Mouse (Mus musculus): Measurements from ENCODE around the gene Cftr. TPM values are rescaled to one million over a fixed set of nuclear protein-coding genes. Genes with fewer than 3 reads are reported as not detected.

The Cftr gene
- under 1 TPM; 0.60 to 0.95 TPM for total RNA-seq (2021)

DNA sequence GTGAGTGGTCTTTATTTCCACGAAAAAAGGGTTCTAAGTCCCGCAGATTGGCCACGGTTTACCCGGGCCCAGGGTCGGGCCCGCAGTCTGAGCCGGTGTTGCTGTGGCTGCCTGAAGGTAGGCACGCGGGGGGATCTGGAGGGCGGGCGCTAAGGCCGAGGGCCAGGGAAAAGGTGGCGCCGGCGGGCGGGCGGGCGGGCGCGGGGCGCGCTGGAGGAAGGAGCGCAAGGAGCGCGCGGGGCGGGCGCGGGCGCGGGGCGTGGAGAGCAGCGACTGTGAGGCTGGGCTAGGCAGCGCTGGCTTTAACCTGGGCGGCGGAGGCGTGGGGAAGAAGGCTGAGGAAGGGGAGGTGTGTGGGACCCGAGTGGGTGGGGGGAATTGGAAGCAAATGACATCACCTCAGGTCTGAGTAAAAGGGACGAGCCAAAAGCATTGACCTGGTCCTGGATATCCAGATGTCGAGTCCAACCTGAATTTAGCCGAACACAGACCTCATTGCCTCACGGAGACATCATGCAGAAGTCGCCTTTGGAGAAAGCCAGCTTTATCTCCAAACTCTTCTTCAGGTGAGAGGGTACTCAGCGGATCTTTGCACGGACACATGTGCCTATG lies at the start of gene Cftr:
Gene Cftr (plus strand): TSS at position 377 of the 612 bp plus-strand sequence.
- DNase-seq (ENCODE audit: extremely low spot score in 1 of 2, low spot score in 2 of 2), result peak in 1 of 2 experiments; percentile 30
- intact Hi-C loops (cut with DNase I), result no loop called here

DNA sequence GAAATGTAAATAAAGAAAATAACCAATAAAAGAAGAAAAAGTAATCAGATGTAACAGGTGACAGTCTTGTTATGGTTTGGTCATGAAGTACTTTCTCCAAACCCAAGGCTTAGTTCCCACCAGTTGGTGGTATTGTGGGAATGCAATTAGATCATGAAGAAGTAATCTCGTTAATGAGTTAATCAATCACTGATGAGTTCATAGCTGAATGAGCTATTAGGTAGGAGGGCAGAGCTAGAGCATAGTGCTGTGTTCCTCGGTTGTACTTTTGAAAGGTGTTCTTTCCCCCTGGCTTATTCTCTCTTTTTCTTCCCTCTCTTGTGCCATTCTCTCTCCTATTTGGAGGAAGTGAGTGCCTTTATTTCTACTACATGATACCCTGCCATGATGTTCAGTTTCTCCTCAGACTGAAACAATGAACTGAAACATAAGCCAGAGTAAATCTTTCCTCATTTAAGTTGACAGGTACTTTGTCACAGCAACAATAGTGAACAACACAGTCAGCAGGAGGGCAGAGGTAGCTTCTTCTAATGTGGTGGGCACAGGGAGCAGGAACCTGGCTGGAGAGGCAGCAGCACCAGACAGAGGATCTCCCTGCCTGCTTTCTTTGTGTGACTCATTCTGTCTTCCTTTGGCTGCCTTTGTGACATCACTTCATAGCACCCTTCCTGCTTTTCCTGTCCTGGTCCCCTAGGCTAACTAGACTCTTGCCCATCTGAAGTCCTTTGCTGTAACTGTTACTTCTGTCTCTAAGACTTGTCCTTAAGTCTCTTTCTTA lies 43.1 kb upstream of the Cftr start:
- intact Hi-C loops (cut with DNase I), result no loop called here
- DNase-seq (ENCODE audit: extremely low spot score in 1 of 2, low spot score in 2 of 2), result no peak

DNA sequence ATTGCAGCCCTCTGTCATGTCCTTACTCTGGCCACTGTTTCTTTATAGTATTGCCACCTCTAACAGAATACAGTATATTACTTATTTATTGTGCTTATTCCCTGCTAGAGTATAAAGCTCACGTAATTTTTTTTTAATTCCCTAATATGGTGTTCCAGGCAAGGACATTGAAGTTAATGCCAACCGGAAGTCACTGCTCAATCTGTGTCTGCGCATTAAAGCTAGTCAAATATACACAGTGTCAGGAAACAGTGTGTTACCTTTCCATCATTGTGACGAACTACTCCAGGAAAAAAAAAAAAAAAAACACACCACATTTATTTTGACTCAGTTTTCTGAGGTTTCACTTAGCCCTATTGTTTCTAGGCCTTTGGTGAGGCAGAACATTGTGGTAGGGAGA lies 42.4 kb upstream of the Cftr start:
- intact Hi-C loops (cut with DNase I), result no loop called here
- no peak for DNase-seq (ENCODE audit: extremely low spot score in 1 of 2, low spot score in 2 of 2)

DNA sequence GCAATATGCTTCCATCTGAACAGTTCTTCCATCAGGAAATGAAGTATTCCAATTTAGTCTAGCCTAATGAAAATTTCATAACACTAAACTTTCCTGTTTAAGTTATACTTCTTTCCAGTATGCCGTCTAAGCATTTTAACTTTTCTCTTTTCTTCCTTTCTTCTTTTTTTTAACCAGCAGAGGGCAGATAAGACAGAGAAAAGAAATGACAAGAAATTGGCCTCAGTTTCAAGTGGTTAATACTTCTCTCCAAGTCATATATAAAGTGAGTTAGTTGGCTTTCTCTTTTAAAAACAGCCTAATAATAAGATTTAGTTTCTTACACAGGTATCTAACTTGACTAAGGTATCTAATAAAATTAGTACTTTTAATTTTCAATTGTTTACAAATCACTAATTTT lies 35.2 kb upstream of the Cftr start:
- DNase-seq (ENCODE audit: extremely low spot score in 1 of 2, low spot score in 2 of 2), result no peak
- intact Hi-C loops (cut with DNase I), result no loop called here

DNA sequence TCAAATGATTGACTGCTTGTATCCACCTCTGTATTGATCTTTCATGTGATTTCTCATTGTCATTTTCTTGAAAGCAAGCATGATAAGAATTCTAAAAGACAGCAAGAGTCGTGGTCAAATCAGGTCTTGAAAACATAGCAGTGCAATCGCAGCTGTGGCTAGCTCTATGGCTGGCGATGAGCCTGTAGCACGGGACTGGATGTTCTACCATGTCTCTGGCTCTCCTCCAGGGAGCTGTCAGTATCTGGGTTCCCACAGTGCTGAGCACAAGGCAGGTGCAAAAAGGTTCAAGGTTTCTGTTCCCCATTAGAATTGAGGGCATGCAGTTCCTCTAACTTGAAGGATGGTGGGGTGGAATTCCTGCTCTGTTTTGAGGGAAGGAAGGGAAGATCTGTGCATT lies 17.5 kb upstream of the Cftr start:
- intact Hi-C loops (cut with DNase I), result no loop called here
- peak in 1 of 2 experiments; percentile 23 for DNase-seq (ENCODE audit: extremely low spot score in 1 of 2, low spot score in 2 of 2)

DNA sequence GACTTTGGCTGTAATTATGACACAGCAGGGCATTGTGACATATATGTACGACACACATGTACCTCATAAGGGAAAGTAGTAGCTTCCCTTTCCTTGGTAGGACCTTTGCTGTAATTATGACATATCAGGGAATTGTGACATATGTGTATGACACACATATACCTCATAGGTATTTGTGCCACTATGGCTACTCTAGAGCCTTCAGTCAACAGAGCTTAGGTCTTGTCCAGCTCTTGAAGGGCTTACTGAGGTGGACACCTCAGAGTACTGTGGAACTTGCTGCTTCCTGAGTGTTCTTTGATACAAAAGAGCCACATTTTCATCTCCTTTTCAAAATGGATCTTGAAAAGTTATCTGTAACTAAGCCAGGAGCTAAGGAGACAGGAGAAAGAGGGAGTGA lies 869 bp upstream of the Cftr start:
- no peak for DNase-seq (ENCODE audit: extremely low spot score in 1 of 2, low spot score in 2 of 2)
- intact Hi-C loops (cut with DNase I), result no loop called here

DNA sequence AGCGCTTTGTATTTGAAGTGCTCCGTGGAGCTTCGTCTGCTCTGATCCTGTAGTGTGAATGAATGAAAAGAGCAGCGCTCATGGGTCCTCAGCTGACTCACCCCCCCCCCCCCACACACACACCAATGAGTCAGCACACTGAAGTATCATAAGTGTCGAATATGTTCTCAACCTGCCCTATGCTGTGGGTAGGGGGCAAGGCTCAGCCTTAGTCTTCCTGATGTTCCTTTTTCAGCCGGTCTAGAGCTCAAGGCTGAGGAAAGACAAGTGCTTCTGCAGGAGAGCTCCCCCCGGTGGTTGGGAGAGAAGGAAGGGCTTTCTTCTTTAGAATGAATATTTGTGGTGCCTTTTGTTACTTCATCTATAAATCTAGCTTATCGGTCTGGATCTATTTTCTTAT lies 1.1 kb downstream of the Cftr start:
- peak in 1 of 2 experiments; percentile 23 for DNase-seq (ENCODE audit: extremely low spot score in 1 of 2, low spot score in 2 of 2)
- intact Hi-C loops (cut with DNase I), result no loop called here

DNA sequence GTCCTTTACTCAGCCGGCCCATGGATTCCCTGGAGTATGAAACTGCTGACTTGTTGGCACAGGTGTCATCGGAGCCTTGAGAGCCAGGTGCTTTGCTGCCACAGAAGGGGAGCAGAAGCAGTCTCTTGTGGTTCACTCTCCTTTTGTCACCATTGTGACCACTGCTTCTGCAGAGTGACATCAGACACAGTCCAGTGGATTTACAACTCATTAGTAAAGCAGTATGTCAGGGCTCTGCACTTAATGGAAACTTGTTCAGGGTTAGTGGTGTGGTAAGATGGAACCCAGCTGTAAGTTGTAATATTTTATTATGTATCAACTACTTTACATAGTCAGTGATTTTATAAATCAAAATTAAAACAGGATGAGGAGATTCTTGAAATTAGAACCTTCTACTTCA lies 7.0 kb downstream of the Cftr start:
- intact Hi-C loops (cut with DNase I), result no loop called here
- DNase-seq (ENCODE audit: extremely low spot score in 1 of 2, low spot score in 2 of 2), result no peak

DNA sequence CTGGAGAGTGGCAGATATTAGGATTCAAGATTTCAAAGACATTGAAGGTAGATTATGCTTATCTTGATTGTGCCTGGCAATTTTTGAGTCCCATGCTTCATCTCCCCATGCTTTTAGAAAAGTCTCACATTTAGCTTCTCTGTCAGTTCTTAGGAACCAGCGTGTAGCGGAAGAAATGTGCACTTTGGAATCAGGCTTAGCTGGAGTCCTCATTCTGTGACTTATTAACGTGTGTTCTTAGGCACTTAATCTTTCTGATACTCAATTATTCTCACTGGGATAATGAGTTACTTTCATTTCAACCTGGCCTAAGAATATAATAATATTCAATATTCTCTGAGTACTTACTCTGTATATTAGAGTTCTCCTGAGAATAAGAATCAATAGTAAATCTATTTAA lies 10.2 kb downstream of the Cftr start:
- intact Hi-C loops (cut with DNase I), result no loop called here
- DNase-seq (ENCODE audit: extremely low spot score in 1 of 2, low spot score in 2 of 2), result no peak

DNA sequence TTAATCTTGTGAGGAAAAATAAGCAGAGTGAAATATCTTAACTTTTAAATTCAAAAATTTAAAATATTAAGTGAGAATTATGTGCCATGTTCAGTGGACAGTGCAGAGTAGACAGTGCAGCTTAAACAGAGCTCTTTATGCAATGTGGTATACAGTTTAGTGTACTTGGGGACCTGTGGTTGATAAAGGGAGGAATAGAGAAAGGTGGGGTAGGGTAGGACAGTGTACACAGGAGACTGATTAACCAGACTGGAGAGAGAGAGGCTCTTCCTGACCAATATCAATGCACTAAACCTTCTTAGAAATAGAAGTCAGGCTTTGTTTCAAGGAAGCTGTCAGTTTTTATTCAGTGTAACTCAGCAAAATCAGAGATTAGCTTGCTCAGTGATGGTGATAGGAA lies 12.4 kb downstream of the Cftr start:
- DNase-seq (ENCODE audit: extremely low spot score in 1 of 2, low spot score in 2 of 2), result no peak
- intact Hi-C loops (cut with DNase I), result no loop called here

DNA sequence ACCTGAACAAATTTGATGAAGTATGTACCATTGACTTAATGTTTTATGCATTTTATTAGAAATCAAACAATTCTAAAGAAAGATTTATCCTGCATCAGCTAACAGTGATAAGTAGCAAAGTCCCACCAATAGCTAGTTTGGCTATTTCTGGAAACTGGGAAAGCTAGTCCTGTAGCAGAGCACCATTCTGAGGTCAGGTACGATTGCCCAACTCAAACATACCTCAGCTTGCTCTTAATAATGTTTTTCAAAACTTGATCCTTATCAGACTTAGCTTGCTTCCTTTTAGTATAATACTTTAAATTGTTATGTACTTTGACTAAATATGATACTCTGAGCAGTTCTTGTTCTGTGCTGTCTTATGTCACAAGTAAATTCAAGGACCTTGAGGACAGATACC lies 50.2 kb downstream of the Cftr start:
- no peak for DNase-seq (ENCODE audit: extremely low spot score in 1 of 2, low spot score in 2 of 2)
- intact Hi-C loops (cut with DNase I), result no loop called here

DNA sequence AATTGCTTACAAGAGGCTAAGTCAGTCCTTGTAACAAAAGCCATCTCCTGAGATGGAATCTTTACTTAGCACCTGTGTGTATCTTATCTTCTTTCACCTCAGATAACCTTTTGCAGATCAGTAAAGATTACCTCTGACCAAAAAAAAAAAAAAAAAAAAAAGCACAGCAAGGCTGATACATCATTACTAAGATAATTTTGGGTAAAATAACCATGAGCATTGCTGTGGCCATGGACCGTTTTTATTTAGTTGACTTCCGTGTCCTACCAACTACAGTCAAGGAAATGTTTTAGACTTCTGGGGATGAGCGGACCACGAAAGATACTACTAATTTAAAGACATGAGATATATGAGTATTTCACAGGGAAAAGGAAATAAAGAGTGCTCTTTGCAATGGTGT lies 52.7 kb downstream of the Cftr start:
- DNase-seq (ENCODE audit: extremely low spot score in 1 of 2, low spot score in 2 of 2), result no peak
- intact Hi-C loops (cut with DNase I), result no loop called here

DNA sequence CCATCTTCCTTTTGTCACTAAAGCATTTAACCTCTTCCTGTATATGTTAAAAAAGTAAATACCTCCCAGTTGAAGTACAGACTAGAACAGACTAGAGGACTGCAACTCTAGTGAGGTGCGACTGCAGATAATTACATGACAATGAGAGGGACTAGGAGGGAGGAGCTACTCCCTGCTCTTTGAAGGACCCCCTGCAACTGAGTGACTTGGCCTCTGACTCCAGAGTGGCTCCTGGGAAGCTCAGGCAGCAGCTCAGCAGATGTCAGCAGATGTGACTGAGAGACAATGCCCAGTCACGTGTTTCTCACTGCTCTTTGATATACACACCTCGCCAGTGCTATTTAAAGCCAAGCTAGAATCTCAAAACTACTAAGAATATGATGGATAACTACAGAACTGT lies 54.7 kb downstream of the Cftr start:
- DNase-seq (ENCODE audit: extremely low spot score in 1 of 2, low spot score in 2 of 2), result no peak
- intact Hi-C loops (cut with DNase I), result no loop called here

DNA sequence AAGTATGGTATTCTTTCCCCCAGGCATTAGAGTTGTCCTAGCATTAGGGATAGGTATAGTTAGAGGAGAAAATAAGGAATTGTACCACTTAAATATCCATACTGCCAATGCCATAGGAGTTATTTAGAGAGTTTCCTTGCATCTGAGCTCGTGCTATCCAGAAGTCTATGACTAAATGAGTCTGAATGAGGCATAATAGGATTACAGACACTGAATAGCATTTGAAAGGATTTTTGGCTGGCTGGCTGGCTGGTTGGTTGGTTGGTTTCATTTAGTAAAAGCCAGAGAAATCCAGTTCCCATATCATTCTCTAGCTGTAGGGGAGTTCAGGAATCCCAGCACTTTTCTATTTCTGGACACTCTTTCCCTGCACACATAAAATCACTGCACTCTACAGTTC lies 76.0 kb downstream of the Cftr start:
- intact Hi-C loops (cut with DNase I), result no loop called here
- DNase-seq (ENCODE audit: extremely low spot score in 1 of 2, low spot score in 2 of 2), result no peak

DNA sequence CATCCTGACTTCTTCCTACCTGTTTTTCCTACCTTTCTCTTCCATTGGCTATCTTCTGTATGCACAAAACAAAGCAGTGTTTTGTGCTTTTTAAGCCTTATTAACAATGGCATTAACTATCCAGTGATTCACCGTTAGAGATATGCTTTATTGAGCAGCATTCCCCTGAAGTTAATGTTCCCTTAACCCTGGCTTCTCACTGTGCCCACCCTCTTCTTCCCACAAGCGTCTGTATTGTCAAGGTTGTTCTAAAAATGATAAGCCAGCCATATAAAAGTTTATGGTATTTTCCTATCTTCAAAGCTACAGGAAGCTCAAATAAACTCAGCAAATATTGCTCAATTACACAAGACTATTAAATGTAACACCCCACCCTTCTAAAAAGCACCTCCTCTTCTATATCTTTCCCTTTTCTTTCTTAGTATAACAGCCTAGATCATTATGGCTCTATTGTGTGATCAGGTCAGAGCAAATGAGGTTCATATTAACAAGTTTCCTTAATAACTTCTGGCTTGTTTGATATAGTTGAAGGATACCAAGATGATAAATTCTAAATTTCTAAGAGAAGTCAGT lies 77.5 kb downstream of the Cftr start:
- DNase-seq (ENCODE audit: extremely low spot score in 1 of 2, low spot score in 2 of 2), result no peak
- intact Hi-C loops (cut with DNase I), result no loop called here

DNA sequence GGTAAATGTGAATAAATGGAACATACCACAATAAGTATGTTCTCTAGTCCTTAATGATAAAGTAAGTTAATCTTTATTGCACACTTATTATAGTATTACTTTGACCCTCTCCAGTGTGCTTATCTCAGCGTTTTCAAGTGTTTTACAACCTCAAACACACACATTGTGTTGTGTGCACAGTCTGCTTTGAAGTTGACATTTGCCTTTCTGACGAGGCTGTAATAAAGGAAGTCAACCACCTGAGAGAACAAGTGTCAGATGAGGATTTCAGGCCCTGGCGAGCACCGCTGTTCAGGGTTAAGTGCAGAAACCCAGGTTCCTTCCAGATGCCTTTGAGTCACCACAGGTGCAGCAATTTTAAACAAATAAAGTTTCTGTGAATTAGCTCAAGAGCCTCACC lies 78.0 kb downstream of the Cftr start:
- intact Hi-C loops (cut with DNase I), result no loop called here
- DNase-seq (ENCODE audit: extremely low spot score in 1 of 2, low spot score in 2 of 2), result no peak

DNA sequence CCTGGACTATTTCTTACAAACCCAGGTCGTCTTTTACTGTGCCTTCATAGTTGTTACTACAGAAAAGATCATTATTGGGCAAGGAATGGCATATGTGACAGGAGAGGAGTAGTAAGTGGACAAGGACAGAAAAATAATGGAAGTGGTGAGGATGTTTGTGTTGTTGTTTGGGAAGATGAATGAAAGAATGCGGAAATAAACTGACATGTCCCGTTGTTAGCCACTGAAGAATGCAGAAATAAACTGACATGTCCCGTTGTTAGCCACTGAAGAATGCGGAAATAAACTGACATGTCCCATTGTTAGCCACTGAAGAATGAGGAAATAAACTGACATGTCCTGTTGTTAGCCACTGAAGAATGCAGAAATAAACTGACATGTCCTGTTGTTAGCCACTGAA lies 84.1 kb downstream of the Cftr start:
- intact Hi-C loops (cut with DNase I), result no loop called here
- no peak for DNase-seq (ENCODE audit: extremely low spot score in 1 of 2, low spot score in 2 of 2)

DNA sequence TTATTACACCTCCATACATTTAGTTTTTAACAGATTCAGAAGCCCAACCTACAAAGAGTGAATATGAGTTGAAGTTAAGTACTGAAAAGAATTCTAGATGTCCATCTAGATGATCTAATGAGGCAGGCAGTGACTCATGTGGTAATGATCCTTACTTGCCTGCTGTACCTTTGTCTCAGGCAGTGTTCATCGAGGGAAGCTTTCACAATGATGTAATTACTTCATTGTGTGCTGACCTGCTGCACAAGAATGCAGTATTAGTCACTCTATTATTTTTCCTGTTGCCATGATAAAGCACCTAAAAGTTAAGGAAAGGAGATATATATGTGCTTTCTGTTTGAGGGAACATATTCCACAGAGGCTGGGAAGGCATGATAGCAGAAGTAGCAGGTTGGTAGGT lies 100.5 kb downstream of the Cftr start:
- intact Hi-C loops (cut with DNase I), result no loop called here
- no peak for DNase-seq (ENCODE audit: extremely low spot score in 1 of 2, low spot score in 2 of 2)

DNA sequence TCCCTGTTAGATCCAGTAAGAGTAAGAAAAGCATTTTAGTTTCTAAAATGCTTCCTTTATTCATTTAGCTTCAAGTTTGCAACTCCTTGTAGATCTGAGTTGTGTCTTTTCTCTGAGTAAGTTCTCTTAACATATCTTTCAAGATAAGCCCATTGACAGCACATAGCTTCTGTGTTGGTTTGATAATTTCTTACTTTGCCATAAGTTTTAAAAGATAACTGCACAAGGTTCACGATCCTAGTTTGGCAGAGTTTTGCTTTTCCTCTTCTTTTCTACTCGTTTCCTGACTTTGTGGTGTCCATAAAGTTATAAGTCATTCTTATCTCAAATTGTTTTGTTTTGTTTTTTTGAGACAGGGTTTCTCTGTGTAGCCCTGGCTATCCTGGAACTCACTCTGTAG lies 130.3 kb downstream of the Cftr start:
- no peak for DNase-seq (ENCODE audit: extremely low spot score in 1 of 2, low spot score in 2 of 2)
- intact Hi-C loops (cut with DNase I), result no loop called here

DNA sequence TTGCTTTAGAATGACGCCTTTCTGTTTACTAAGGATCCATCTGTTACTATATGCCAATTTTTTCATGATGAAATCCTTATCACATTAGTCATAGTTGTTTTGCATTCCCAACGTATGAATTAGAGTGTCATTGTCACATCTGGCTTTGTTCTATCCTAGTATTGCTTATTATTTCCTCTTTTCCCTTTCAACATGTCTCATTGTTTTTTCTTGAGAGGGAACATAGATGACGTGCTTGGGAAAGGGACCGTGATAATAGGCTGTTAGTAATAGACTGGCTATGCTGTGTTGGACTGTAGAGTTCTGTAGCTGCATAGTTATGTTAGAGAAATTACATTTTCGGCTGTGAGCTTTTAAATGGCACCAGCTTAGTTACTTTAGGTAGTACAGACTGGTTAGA lies 131.6 kb downstream of the Cftr start:
- DNase-seq (ENCODE audit: extremely low spot score in 1 of 2, low spot score in 2 of 2), result no peak
- intact Hi-C loops (cut with DNase I), result no loop called here

DNA sequence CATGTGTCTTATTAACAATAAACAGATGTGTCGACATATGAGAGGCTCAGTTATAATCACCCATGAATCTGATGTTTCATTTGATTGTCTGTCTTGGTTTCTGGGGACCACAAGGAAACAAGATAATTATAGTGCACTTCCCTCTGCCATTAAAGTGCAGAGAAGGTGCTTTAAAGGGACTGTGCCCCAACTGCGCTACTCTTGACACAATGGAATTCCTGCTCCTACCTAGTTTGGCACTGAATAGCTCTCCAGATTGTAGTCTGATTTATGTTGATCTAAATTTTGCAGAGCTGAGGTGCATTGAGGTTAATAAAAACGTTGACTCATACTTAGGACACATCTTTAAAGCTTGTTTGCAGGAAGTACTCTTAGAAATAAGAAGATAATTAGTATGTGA lies 132.7 kb downstream of the Cftr start:
- intact Hi-C loops (cut with DNase I), result no loop called here
- no peak for DNase-seq (ENCODE audit: extremely low spot score in 1 of 2, low spot score in 2 of 2)

Measured in left cerebral cortex, postnatal 10 days (tissue).